Mouse (Mus musculus): ENCODE measurements at regions not wholly inside any gene's neighbourhood (a gene's known extent, or its start where the extent isn't known, plus 50 kb on each side); places are given as distances from the start of the nearest gene placed in this dataset.

DNA sequence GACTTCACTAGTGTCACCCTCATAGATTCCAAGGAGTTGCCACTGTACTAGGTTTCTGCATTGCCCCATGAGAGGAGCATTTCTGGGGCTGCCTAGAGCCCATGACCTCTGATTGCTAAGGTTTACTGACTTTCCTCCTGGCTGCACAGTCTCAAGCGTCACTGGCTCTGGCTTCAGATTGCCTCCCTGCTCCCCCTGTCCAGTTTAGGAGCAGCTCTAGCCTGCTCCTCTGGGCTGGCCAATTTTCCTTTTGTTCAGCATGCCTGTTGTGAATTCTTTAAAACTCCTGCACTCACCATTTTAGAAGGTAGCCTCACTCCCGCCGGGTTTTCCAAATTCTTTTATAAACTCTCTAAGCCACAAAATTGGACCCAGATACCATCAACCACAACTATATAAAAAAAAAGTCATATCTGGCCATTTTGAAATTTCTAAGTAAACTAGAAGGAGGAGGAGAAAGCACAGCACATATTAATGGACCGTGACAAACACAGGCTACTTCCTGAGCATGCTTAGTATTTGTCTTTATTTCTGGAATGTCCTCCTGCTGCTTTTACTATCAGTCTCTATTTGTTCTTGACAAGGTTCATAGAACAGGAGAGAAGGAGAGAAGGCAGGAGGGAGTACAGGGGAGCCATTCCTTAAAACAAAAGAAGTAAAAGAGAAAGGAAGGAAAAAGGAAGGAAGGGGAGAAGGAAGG lies 126.6 kb upstream of the Thsd7b start:
- H3K36me3 ChIP-seq (ENCODE audit: control insufficient read depth, insufficient read depth, low read length), result no peaks in the 10 kb centered on the region
- no peak overlapping the region for H3K4me2 ChIP-seq (replicated peaks; ENCODE audit: low read depth, low read length)
- H3K27ac ChIP-seq (ENCODE audit: low read length), result no peak overlapping the region
- ATAC-seq (ENCODE audit: insufficient number of reproducible peaks, insufficient read depth, low FRiP score, low read depth), result no peak
- no peaks in the 10 kb centered on the region for H3K4me1 ChIP-seq (ENCODE audit: control insufficient read depth, insufficient read depth, low read length)
- H3K9me3 ChIP-seq (ENCODE audit: control insufficient read depth, low read depth, low read length), result no peaks in the 10 kb centered on the region
- H3K27me3 ChIP-seq (ENCODE audit: control insufficient read depth, insufficient read depth, low read length), result no peaks in the 10 kb centered on the region
- 65% methylated on average over 4 of the region's 4 CpGs for WGBS
- no peak overlapping the region for H3K9ac ChIP-seq (replicated peaks; ENCODE audit: low read depth, low read length)
- no peak overlapping the region for H3K4me3 ChIP-seq (ENCODE audit: low read depth, low read length)

DNA sequence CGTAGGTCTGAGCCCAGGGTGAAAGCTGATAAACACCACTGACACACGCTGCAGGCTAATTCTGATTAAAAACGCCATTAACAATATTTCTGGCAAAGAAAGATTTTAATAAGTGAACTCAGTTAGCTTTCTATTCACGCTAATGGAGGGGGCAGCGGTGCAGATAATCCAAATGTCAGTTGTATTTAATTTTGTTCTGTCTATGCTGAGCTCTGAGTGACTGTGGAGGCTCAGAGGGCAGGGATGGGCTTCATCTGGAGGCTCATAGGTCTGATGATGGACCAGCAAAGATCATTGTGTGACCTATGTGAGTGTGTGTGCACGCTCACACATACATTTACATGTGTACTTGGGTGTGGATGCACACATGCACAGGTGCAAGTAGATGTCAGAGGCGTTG lies 134.3 kb upstream of the Thsd7b start:
- Histone ChIP-seq H3K9me3 (ENCODE audit: control insufficient read depth, low read depth, low read length) (no peaks in the 10 kb centered on the region), H3K4me2 (replicated peaks; ENCODE audit: low read depth, low read length) (no peak overlapping the region), H3K4me3 (ENCODE audit: low read depth, low read length) (no peak overlapping the region), H3K9ac (replicated peaks; ENCODE audit: low read depth, low read length) (no peak overlapping the region), H3K4me1 (ENCODE audit: control insufficient read depth, insufficient read depth, low read length) (no peaks in the 10 kb centered on the region), H3K27ac (ENCODE audit: low read length) (no peak overlapping the region), H3K36me3 (ENCODE audit: control insufficient read depth, insufficient read depth, low read length) (no peaks in the 10 kb centered on the region), H3K27me3 (ENCODE audit: control insufficient read depth, insufficient read depth, low read length) (no peaks in the 10 kb centered on the region)
- 80% methylated on average over 7 of the region's 7 CpGs for WGBS
- ATAC-seq (ENCODE audit: insufficient number of reproducible peaks, insufficient read depth, low FRiP score, low read depth), result no peak

DNA sequence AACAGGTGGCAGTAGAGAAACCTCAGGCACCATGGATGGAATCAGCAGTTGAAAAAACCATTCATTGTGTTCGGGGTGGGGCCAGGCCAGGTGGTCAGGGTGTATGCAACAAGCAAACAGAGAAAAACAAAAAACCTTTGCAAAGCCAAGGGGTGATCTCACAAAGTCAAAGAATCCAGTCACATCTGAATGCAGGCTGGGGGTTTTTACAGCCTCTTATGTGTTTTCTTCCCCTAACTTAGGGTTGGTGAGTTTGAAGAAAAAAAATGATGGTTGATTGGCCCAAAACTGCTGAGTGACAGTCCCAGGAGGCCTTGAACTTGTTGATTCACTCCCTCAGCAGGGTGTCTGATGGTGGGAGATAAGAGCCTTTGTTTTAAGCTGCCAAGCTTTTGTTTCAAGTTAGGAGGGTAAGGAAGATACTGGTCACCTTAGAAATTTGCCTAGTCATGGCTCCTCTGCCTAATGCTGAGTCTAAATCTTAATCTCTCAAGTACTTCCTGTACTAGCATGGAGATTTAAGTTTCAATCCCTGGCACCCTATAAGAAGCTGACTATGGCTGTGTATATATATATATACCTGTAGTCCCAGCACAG lies 166.0 kb upstream of the Thsd7b start:
- ATAC-seq (ENCODE audit: insufficient number of reproducible peaks, insufficient read depth, low FRiP score, low read depth), result no peak
- Histone ChIP-seq H3K4me2 (replicated peaks; ENCODE audit: low read depth, low read length) (no peak overlapping the region), H3K4me3 (ENCODE audit: low read depth, low read length) (no peak overlapping the region), H3K9ac (replicated peaks; ENCODE audit: low read depth, low read length) (no peak overlapping the region), H3K4me1 (ENCODE audit: control insufficient read depth, insufficient read depth, low read length) (no peaks in the 10 kb centered on the region), H3K27ac (ENCODE audit: low read length) (no peak overlapping the region), H3K36me3 (ENCODE audit: control insufficient read depth, insufficient read depth, low read length) (no peaks in the 10 kb centered on the region), H3K27me3 (ENCODE audit: control insufficient read depth, insufficient read depth, low read length) (no peaks in the 10 kb centered on the region), H3K9me3 (ENCODE audit: control insufficient read depth, low read depth, low read length) (no peaks in the 10 kb centered on the region)
- 62% methylated on average over 1 of the region's 1 CpGs for WGBS

DNA sequence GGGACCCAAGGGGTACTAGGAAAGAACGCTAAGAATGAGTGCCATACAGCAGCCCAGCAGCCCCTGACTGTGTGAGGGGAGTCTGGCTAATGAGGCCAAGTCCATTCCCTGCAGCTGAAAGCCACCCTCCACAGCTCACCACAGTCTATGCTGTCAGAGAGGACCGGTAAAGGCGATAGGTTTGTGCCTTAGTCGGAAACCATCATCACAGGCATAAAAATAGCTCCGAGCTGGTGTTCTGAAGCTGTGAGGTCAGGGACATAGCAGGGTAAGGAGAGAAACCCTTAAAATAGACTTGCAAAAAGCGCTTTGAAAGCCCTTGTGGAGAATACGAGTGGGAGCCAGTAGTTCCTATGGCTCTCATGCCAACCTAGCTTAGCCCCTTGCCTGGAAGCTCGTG lies 172.1 kb upstream of the Thsd7b start:
- H3K36me3 ChIP-seq (ENCODE audit: control insufficient read depth, insufficient read depth, low read length), result no peaks in the 10 kb centered on the region
- H3K4me3 ChIP-seq (ENCODE audit: low read depth, low read length), result no peak overlapping the region
- no peak overlapping the region for H3K27ac ChIP-seq (ENCODE audit: low read length)
- H3K4me2 ChIP-seq (replicated peaks; ENCODE audit: low read depth, low read length), result no peak overlapping the region
- 79% methylated on average over 8 of the region's 8 CpGs for WGBS
- no peaks in the 10 kb centered on the region for H3K9me3 ChIP-seq (ENCODE audit: control insufficient read depth, low read depth, low read length)
- H3K27me3 ChIP-seq (ENCODE audit: control insufficient read depth, insufficient read depth, low read length), result no peaks in the 10 kb centered on the region
- ATAC-seq (ENCODE audit: insufficient number of reproducible peaks, insufficient read depth, low FRiP score, low read depth), result no peak
- H3K9ac ChIP-seq (replicated peaks; ENCODE audit: low read depth, low read length), result no peak overlapping the region
- no peaks in the 10 kb centered on the region for H3K4me1 ChIP-seq (ENCODE audit: control insufficient read depth, insufficient read depth, low read length)

DNA sequence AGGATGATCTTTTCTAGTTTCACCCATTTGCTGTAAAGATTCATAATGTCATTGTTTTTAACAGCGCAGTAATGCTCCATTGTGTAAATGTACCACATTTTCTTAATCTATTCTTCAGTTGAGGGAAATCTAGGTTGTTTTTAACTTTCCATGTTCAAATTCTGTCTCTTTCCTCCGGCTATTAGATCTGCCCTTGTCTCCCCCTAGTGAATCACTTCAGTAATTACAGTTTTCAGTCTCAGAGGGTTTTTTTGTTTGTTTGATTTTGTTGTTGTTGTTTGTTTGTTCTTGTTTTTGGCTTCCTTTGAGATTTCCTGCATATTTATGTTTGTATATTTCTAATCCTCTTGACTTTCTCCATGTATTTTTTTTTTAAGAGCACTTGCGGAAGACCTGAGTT lies 194.8 kb upstream of the Thsd7b start:
- no peaks in the 10 kb centered on the region for H3K9me3 ChIP-seq (ENCODE audit: control insufficient read depth, low read depth, low read length)
- no peaks in the 10 kb centered on the region for H3K27me3 ChIP-seq (ENCODE audit: control insufficient read depth, insufficient read depth, low read length)
- no peak overlapping the region for H3K9ac ChIP-seq (replicated peaks; ENCODE audit: low read depth, low read length)
- no peaks in the 10 kb centered on the region for H3K4me1 ChIP-seq (ENCODE audit: control insufficient read depth, insufficient read depth, low read length)
- no peaks in the 10 kb centered on the region for H3K36me3 ChIP-seq (ENCODE audit: control insufficient read depth, insufficient read depth, low read length)
- no peak for ATAC-seq (ENCODE audit: insufficient number of reproducible peaks, insufficient read depth, low FRiP score, low read depth)
- H3K4me2 ChIP-seq (replicated peaks; ENCODE audit: low read depth, low read length), result no peak overlapping the region
- H3K4me3 ChIP-seq (ENCODE audit: low read depth, low read length), result no peak overlapping the region
- H3K27ac ChIP-seq (ENCODE audit: low read length), result no peak overlapping the region
- 62% methylated on average over 3 of the region's 3 CpGs for WGBS

DNA sequence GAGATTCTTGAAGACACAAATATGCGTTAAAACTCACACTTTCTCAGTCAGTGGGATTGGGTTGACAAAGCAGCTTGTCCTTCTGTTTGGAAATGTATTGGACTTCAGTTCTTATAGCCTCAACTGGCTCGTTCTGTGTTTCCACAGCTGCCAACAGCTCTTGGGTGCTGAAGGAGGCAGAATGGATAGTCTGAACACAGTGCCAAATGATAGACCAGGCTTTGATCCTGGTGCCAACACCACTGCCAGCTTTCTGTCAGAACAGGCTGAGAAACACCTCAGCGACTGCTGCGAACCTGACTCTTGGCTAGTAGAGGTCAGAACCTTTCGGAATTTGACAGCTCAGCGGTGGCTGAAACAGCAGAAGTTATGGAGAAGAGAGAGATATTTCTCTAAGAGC lies 215.9 kb upstream of the Thsd7b start:
- ATAC-seq (ENCODE audit: insufficient number of reproducible peaks, insufficient read depth, low FRiP score, low read depth), result no peak
- no peak overlapping the region for H3K27ac ChIP-seq (ENCODE audit: low read length)

DNA sequence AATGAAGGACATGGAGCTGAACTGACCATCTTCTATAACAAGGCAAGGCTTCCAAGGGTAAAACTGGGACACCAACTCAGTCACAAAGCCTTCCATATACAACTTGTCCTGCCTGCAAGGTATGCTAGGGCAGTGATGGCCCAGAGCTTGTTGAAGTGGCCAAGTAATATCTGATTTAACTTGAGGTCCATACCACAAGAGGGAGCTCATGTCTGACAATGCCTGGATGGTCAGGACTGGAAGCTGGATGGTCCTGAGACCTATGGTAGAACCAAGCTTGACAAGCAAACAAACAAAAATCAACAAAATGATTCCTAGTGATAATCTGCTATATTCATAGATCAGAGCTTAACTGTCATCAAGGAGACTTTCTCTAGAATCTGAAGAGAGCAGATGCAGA lies 217.8 kb upstream of the Thsd7b start:
- H3K9ac ChIP-seq (replicated peaks; ENCODE audit: low read depth, low read length), result no peak overlapping the region
- no peak for ATAC-seq (ENCODE audit: insufficient number of reproducible peaks, insufficient read depth, low FRiP score, low read depth)
- H3K4me2 ChIP-seq (replicated peaks; ENCODE audit: low read depth, low read length), result no peak overlapping the region
- no peaks in the 10 kb centered on the region for H3K27me3 ChIP-seq (ENCODE audit: control insufficient read depth, insufficient read depth, low read length)
- H3K4me1 ChIP-seq (ENCODE audit: control insufficient read depth, insufficient read depth, low read length), result no peaks in the 10 kb centered on the region
- no peaks in the 10 kb centered on the region for H3K36me3 ChIP-seq (ENCODE audit: control insufficient read depth, insufficient read depth, low read length)
- no peak overlapping the region for H3K4me3 ChIP-seq (ENCODE audit: low read depth, low read length)
- no peaks in the 10 kb centered on the region for H3K9me3 ChIP-seq (ENCODE audit: control insufficient read depth, low read depth, low read length)
- H3K27ac ChIP-seq (ENCODE audit: low read length), result no peak overlapping the region

More for the DNA sequence above, 215.9 kb upstream of the Thsd7b start:
- Histone ChIP-seq H3K9me3 (ENCODE audit: control insufficient read depth, low read depth, low read length) (no peaks in the 10 kb centered on the region), H3K4me1 (ENCODE audit: control insufficient read depth, insufficient read depth, low read length) (no peaks in the 10 kb centered on the region), H3K4me3 (ENCODE audit: low read depth, low read length) (no peak overlapping the region), H3K9ac (replicated peaks; ENCODE audit: low read depth, low read length) (no peak overlapping the region), H3K4me2 (replicated peaks; ENCODE audit: low read depth, low read length) (no peak overlapping the region), H3K36me3 (ENCODE audit: control insufficient read depth, insufficient read depth, low read length) (no peaks in the 10 kb centered on the region), H3K27me3 (ENCODE audit: control insufficient read depth, insufficient read depth, low read length) (no peaks in the 10 kb centered on the region)
- 67% methylated on average over 6 of the region's 6 CpGs for WGBS

DNA sequence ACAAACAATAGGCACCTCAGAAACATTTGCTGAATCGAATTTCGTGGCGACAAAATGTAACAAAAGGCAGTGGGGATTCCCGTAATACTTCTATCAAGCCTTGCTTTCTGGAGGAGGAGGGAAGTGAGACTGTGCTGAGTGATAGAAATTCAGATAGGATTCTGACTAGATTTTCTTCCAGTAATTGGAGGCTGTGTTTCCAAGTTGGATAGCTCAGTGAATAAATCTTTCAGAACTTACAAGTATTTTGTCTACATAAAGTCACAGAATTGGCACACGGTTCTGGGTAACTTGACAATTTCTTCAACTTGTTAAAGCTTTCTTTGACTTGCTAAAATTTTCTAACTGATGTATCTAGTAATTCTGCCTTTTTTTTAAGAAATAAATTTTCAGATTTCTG lies 239.4 kb upstream of the Thsd7b start:
- H3K4me3 ChIP-seq (ENCODE audit: low read depth, low read length), result no peak overlapping the region
- ATAC-seq (ENCODE audit: insufficient number of reproducible peaks, insufficient read depth, low FRiP score, low read depth), result no peak
- H3K9ac ChIP-seq (replicated peaks; ENCODE audit: low read depth, low read length), result no peak overlapping the region
- no peaks in the 10 kb centered on the region for H3K27me3 ChIP-seq (ENCODE audit: control insufficient read depth, insufficient read depth, low read length)
- no peak overlapping the region for H3K27ac ChIP-seq (ENCODE audit: low read length)
- no peaks in the 10 kb centered on the region for H3K36me3 ChIP-seq (ENCODE audit: control insufficient read depth, insufficient read depth, low read length)
- no peaks in the 10 kb centered on the region for H3K4me1 ChIP-seq (ENCODE audit: control insufficient read depth, insufficient read depth, low read length)
- no peaks in the 10 kb centered on the region for H3K9me3 ChIP-seq (ENCODE audit: control insufficient read depth, low read depth, low read length)
- no peak overlapping the region for H3K4me2 ChIP-seq (replicated peaks; ENCODE audit: low read depth, low read length)
- 71% methylated on average over 5 of the region's 5 CpGs for WGBS

DNA sequence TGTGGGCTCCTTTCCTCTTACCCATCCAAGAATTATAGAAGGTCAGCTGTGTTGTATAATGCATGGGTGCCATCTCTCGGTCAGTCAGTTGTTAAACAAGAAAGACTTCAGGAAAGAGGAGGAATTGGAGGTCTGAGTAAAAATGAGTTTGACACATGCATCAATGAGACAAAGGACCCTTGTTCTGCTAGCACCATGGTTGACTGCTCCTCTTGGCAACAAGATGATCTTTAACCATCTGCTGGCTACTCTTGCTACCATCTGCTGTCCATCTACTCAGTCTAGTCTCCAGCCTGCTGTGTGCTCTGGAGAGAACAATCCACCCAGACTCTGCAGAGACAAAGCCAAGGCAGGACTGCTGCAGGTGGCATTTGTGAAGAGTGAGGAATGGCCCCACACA lies 267.2 kb upstream of the Thsd7b start:
- no peak overlapping the region for H3K4me3 ChIP-seq (ENCODE audit: low read depth, low read length)
- H3K4me2 ChIP-seq (replicated peaks; ENCODE audit: low read depth, low read length), result no peak overlapping the region
- ATAC-seq (ENCODE audit: insufficient number of reproducible peaks, insufficient read depth, low FRiP score, low read depth), result no peak
- no peaks in the 10 kb centered on the region for H3K27me3 ChIP-seq (ENCODE audit: control insufficient read depth, insufficient read depth, low read length)
- H3K9ac ChIP-seq (replicated peaks; ENCODE audit: low read depth, low read length), result no peak overlapping the region
- no peaks in the 10 kb centered on the region for H3K4me1 ChIP-seq (ENCODE audit: control insufficient read depth, insufficient read depth, low read length)
- no peaks in the 10 kb centered on the region for H3K36me3 ChIP-seq (ENCODE audit: control insufficient read depth, insufficient read depth, low read length)
- H3K27ac ChIP-seq (ENCODE audit: low read length), result no peak overlapping the region
- H3K9me3 ChIP-seq (ENCODE audit: control insufficient read depth, low read depth, low read length), result no peaks in the 10 kb centered on the region
- WGBS, result 92% methylated on average over 1 of the region's 1 CpGs
